ENCODE assay signal across 12 mouse cellular contexts in genomic region chr16:45690178-45690577, GRCm38 (mm10). TPM values are rescaled to one million over a fixed set of nuclear protein-coding genes. Genes with fewer than 3 reads are reported as not detected.
DNase-seq lines count a peak whose midpoint lies in the region; ATAC-seq lines count a peak whose summit lies in the region.
"Had no signal": no experiment of that assay in that cellular context is flagged by ENCODE, and none has a peak within 500 bp of the region (broad histone marks: within the 10 kb centered on the region; RNA-seq: fewer than 3 reads in every experiment).

No protein-coding gene starts in this region.

- H3K4me1 ChIP-seq in forebrain, embryonic 16.5 days (replicated peaks; ENCODE audit: control insufficient read depth, insufficient read depth, low read length), result peaks cover 10% of the 10 kb centered on the region
- no peaks in the 10 kb centered on the region for H3K4me1 ChIP-seq in liver, embryonic 11.5 days (replicated peaks; ENCODE audit: control insufficient read depth, insufficient read depth, low read length)
- H3K4me1 ChIP-seq: heart, embryonic 15.5 days had no signal

- H3K27me3 ChIP-seq in forebrain, embryonic 16.5 days (replicated peaks; ENCODE audit: control insufficient read depth, insufficient read depth, low read length), result no peaks in the 10 kb centered on the region
- H3K27me3 ChIP-seq in splenic B cell, adult 2 months (ENCODE audit: control insufficient read depth, insufficient read depth, low read length, poor library complexity, severe bottlenecking), result no peaks in the 10 kb centered on the region
- no peaks in the 10 kb centered on the region for H3K27me3 ChIP-seq in liver, embryonic 11.5 days (replicated peaks; ENCODE audit: control insufficient read depth, insufficient read depth, low read length)
- H3K27me3 ChIP-seq: embryonic facial prominence, embryonic 13.5 days; heart, embryonic 15.5 days had no signal

- peak; percentile 76 for ATAC-seq in forebrain, embryonic 16.5 days
- ATAC-seq in liver, embryonic 11.5 days (replicated peaks; ENCODE audit: low FRiP score), result no peak

- DNase-seq in right cerebral cortex, adult 18-20 months, result peak; percentile 74
- no peak for DNase-seq in right cerebral cortex, postnatal 25 days
- peak; percentile 37 for DNase-seq in mesoderm, embryonic 11.5 days (ENCODE audit: low read depth, low spot score)
- DNase-seq in splenic B cell, adult 2 months (ENCODE audit: low read depth, low spot score), result peak; percentile 4
- no peak for DNase-seq in liver, embryonic 11.5 days (ENCODE audit: low spot score)
- no peak for DNase-seq in spleen, postnatal 4 days (ENCODE audit: low spot score in 2 of 2)
- no peak for DNase-seq in gastrocnemius, postnatal 25 days

- 0 out of 2 replicates have a peak overlapping the region, but pooled peaks have one; percentile 29 for H3K27ac ChIP-seq in forebrain, embryonic 16.5 days (ENCODE audit: low read length)
- H3K27ac ChIP-seq in liver, embryonic 11.5 days (ENCODE audit: low read depth, low read length), result no peak overlapping the region
- H3K27ac ChIP-seq: embryonic facial prominence, embryonic 13.5 days; heart, embryonic 15.5 days had no signal

- H3K4me2 ChIP-seq in forebrain, embryonic 16.5 days (ENCODE audit: low read length), result peak overlapping the region; percentile 5; the same call in 1 of the 2 replicates
- no peak overlapping the region for H3K4me2 ChIP-seq in liver, embryonic 11.5 days
- H3K4me2 ChIP-seq: embryonic facial prominence, embryonic 13.5 days; heart, embryonic 15.5 days had no signal

- H3K9me3 ChIP-seq in forebrain, embryonic 16.5 days (ENCODE audit: control insufficient read depth, low read length), result no peaks in the 10 kb centered on the region
- no peaks in the 10 kb centered on the region for H3K9me3 ChIP-seq in liver, embryonic 11.5 days (ENCODE audit: control insufficient read depth, low read length)
- H3K9me3 ChIP-seq: embryonic facial prominence, embryonic 13.5 days; G1E; heart, embryonic 15.5 days had no signal

- 4% methylated on average over 4 of the region's 4 CpGs for WGBS in forebrain, embryonic 16.5 days
- WGBS in liver, embryonic 11.5 days, result 55% methylated on average over 4 of the region's 4 CpGs

- H3K4me3 ChIP-seq in forebrain, embryonic 16.5 days (replicated peaks; ENCODE audit: low read length), result no peak overlapping the region
- H3K4me3 ChIP-seq in liver, embryonic 11.5 days (ENCODE audit: low read depth, low read length), result no peak overlapping the region
- H3K4me3 ChIP-seq: embryonic facial prominence, embryonic 13.5 days; heart, embryonic 15.5 days had no signal

- H3K9ac ChIP-seq in forebrain, embryonic 16.5 days (replicated peaks; ENCODE audit: low read depth, low read length), result no peak overlapping the region
- H3K9ac ChIP-seq in liver, embryonic 11.5 days (ENCODE audit: low read depth, low read length), result no peak overlapping the region
- H3K9ac ChIP-seq: embryonic facial prominence, embryonic 13.5 days; heart, embryonic 15.5 days had no signal

- no peaks in the 10 kb centered on the region for H3K36me3 ChIP-seq in forebrain, embryonic 16.5 days (ENCODE audit: control insufficient read depth, insufficient read depth)
- no peaks in the 10 kb centered on the region for H3K36me3 ChIP-seq in splenic B cell, adult 2 months (ENCODE audit: control insufficient read depth, insufficient read depth, low read length, poor library complexity, severe bottlenecking)
- H3K36me3 ChIP-seq in liver, embryonic 11.5 days (ENCODE audit: control insufficient read depth, insufficient read depth, low read length), result no peaks in the 10 kb centered on the region
- H3K36me3 ChIP-seq: embryonic facial prominence, embryonic 13.5 days; G1E; heart, embryonic 15.5 days had no signal

RNA-seq across cellular contexts. Expression of gene Tmprss7, which starts 3.3 kb away (rescaled TPM):
- polyA plus RNA-seq in forebrain, embryonic 16.5 days (2015; fragmentation: Nextera tagmentation; extraction: Ambion mirVana), result 0.58 and 0.75 TPM in 2 replicates
- polyA plus RNA-seq in liver, embryonic 11.5 days (2014; fragmentation: Nextera tagmentation; extraction: Ambion mirVana), result 0.63 and 0.84 TPM in 2 replicates
- total RNA-seq in gastrocnemius, postnatal 25 days (2021), result not detected
- polyA plus RNA-seq: G1E; heart, embryonic 15.5 days had no signal

RNA-seq across cellular contexts. Expression of gene Tagln3, which starts 34.2 kb away (rescaled TPM):
- 455 and 473 TPM in 2 replicates for polyA plus RNA-seq in forebrain, embryonic 16.5 days (2015; fragmentation: Nextera tagmentation; extraction: Ambion mirVana)
- 4.1 and 5.4 TPM in 2 replicates for polyA plus RNA-seq in liver, embryonic 11.5 days (2014; fragmentation: Nextera tagmentation; extraction: Ambion mirVana)
- total RNA-seq in gastrocnemius, postnatal 25 days (2021), result under 1 TPM; 0.28 to 0.56 TPM
- total RNA-seq: G1E had no signal
- polyA plus RNA-seq: G1E had no signal

RNA-seq across cellular contexts. Expression of gene BC016579, which starts 36.3 kb away (rescaled TPM):
- not detected in 2 replicates for polyA plus RNA-seq in forebrain, embryonic 16.5 days (2015; fragmentation: Nextera tagmentation; extraction: Ambion mirVana)
- 0.34 and 0.90 TPM in 2 replicates for polyA plus RNA-seq in liver, embryonic 11.5 days (2014; fragmentation: Nextera tagmentation; extraction: Ambion mirVana)
- total RNA-seq in gastrocnemius, postnatal 25 days (2021), result not detected
- polyA plus RNA-seq: G1E; heart, embryonic 15.5 days; liver, adult 2 months had no signal

RNA-seq across cellular contexts. Expression of gene Abhd10, which starts 52.6 kb away (rescaled TPM):
- 42.1 and 42.7 TPM in 2 replicates for polyA plus RNA-seq in forebrain, embryonic 16.5 days (2015; fragmentation: Nextera tagmentation; extraction: Ambion mirVana)
- polyA plus RNA-seq in liver, embryonic 11.5 days (2014; fragmentation: Nextera tagmentation; extraction: Ambion mirVana), result 28.3 and 30.7 TPM in 2 replicates
- total RNA-seq in gastrocnemius, postnatal 25 days (2021), result 10 to 100 TPM; 10.5 to 13.5 TPM

Comparison
In these comparisons a context has a peak if more than half of its experiments do, and no peak if none do; other contexts are left out.
1. DNase-seq: peak in right cerebral cortex, adult 18-20 months (single experiment), mesoderm, embryonic 11.5 days (single experiment) and splenic B cell, adult 2 months (single experiment); none in right cerebral cortex, postnatal 25 days (single experiment), liver, embryonic 11.5 days (single experiment), spleen, postnatal 4 days (0 of 2) and gastrocnemius, postnatal 25 days (single experiment).
2. RNA of gene Tagln3, which starts 34.2 kb away (polyA plus RNA-seq): 455 to 473 TPM in forebrain, embryonic 16.5 days; 4.1 to 5.4 TPM in liver, embryonic 11.5 days; every median in the first group is over 10 times any median in the second.